Mouse (Mus musculus): ENCODE measurements around the gene Oser1. TPM values are rescaled to one million over a fixed set of nuclear protein-coding genes. Genes with fewer than 3 reads are reported as not detected.
"Not testable (repeated sequence)": the region's sequence is repeated elsewhere in the genome, so short reads cannot be mapped to it uniquely, and the experiment has no call there.

Gene Oser1
- total RNA-seq, 2 experiments from 2014 or later = 23.3 to 23.7 TPM

- no peak for DNase-seq
- intact Hi-C loops (cut with DNase I) = no loop called here
Measured at GRCm38 (mm10) chr2:163444017-163444416, 19.5 kb upstream of the Oser1 start.

GRCm38 (mm10) chr2:163443543-163443942 lies 19.0 kb upstream of the Oser1 start:
- intact Hi-C loops (cut with DNase I) = no loop called here
- no peak for DNase-seq

GRCm38 (mm10) chr2:163439488-163439887 lies 15.0 kb upstream of the Oser1 start:
- intact Hi-C loops (cut with DNase I) = no loop called here
- no peak for DNase-seq

GRCm38 (mm10) chr2:163438619-163439451 lies 14.3 kb upstream of the Oser1 start:
- peak; percentile 32 for DNase-seq
- intact Hi-C loops (cut with DNase I) = no loop called here

- intact Hi-C loops (cut with DNase I) = no loop called here
- DNase-seq = peak; percentile 76
Measured at GRCm38 (mm10) chr2:163438246-163438618, 13.7 kb upstream of the Oser1 start, which contains the start of gene Gdap1l1. TSS of gene Gdap1l1 (plus strand) at chr2:163438476.

GRCm38 (mm10) chr2:163437800-163438199 lies 13.3 kb upstream of the Oser1 start:
- DNase-seq = no peak
- intact Hi-C loops (cut with DNase I) = no loop called here

GRCm38 (mm10) chr2:163433971-163434370 lies 9.5 kb upstream of the Oser1 start:
- DNase-seq = peak; percentile 77
- intact Hi-C loops (cut with DNase I) = no loop called here

GRCm38 (mm10) chr2:163431289-163431688 lies 6.8 kb upstream of the Oser1 start:
- intact Hi-C loops (cut with DNase I) = no loop called here

GRCm38 (mm10) chr2:163428346-163429011 lies 4.0 kb upstream of the Oser1 start:
- intact Hi-C loops (cut with DNase I) = no loop called here
- no peak for DNase-seq

More at GRCm38 (mm10) chr2:163431289-163431688, 6.8 kb upstream of the Oser1 start:
- no peak for DNase-seq

- DNase-seq = no peak
- intact Hi-C loops (cut with DNase I) = no loop called here
Measured at GRCm38 (mm10) chr2:163422895-163423660, 1.4 kb downstream of the Oser1 start.

- intact Hi-C loops (cut with DNase I) = no loop called here
- DNase-seq = no peak
Measured at GRCm38 (mm10) chr2:163420366-163420886, 4.1 kb downstream of the Oser1 start.

- DNase-seq = peak; percentile 99
- intact Hi-C loops (cut with DNase I) = no loop called here
Measured at GRCm38 (mm10) chr2:163419346-163420045, 5.0 kb downstream of the Oser1 start.

GRCm38 (mm10) chr2:163418841-163419345 lies 5.6 kb downstream of the Oser1 start:
- intact Hi-C loops (cut with DNase I) = no loop called here

GRCm38 (mm10) chr2:163417830-163418229 lies 6.7 kb downstream of the Oser1 start:
- intact Hi-C loops (cut with DNase I) = no loop called here
- no peak for DNase-seq

More at GRCm38 (mm10) chr2:163418841-163419345, 5.6 kb downstream of the Oser1 start:
- DNase-seq = no peak

- intact Hi-C loops (cut with DNase I) = no loop called here
- DNase-seq = no peak
Measured at GRCm38 (mm10) chr2:163417026-163417425, 7.5 kb downstream of the Oser1 start.

- DNase-seq = no peak
- intact Hi-C loops (cut with DNase I) = no loop called here
Measured at GRCm38 (mm10) chr2:163412846-163413590, 11.5 kb downstream of the Oser1 start.

GRCm38 (mm10) chr2:163412419-163412818 lies 12.1 kb downstream of the Oser1 start:
- intact Hi-C loops (cut with DNase I) = no loop called here
- DNase-seq = no peak

- intact Hi-C loops (cut with DNase I) = no loop called here
- no peak for DNase-seq
Measured at GRCm38 (mm10) chr2:163411840-163412239, 12.7 kb downstream of the Oser1 start.

GRCm38 (mm10) chr2:163411344-163411743 lies 13.2 kb downstream of the Oser1 start:
- intact Hi-C loops (cut with DNase I) = not testable (repeated sequence)

More at GRCm38 (mm10) chr2:163411344-163411743, 13.2 kb downstream of the Oser1 start:
- DNase-seq = not testable (repeated sequence)

Data from left cerebral cortex, postnatal 4 days (tissue).